Mouse (Mus musculus) embryonic facial prominence, embryonic 14.5 days (tissue): ENCODE data around the gene Cd79a. TPM values are rescaled to one million over a fixed set of nuclear protein-coding genes. Genes with fewer than 3 reads are reported as not detected.

Experiments used
- ATAC-seq: fragments of 200-750 bp; cut with Nextera tagmentation; 2 replicates; pipeline ENCODE4 v1.8.0; 2017; ENCODE audit warnings: low read depth, moderate number of reproducible peaks, moderate TSS enrichment
- DNase-seq: peaks from one replicate; pipeline ENCODE4 v3.0.0-alpha.2; 2015; ENCODE audit warnings: low spot score
- H3K27ac ChIP-seq: fragments of 300-500 bp; sonication (generic); replicated peaks from 2 replicates; pipeline ENCODE4 v1.5.1; 2014; ENCODE audit warnings: low read depth, mild to moderate bottlenecking, low read length, moderate library complexity
- H3K27me3 ChIP-seq: fragments of 300-500 bp; sonication (generic); replicated peaks from 2 replicates; pipeline ENCODE4 v1.6.1; 2014; ENCODE audit warnings: low read length; ENCODE audit not compliant: control insufficient read depth, insufficient read depth
- H3K36me3 ChIP-seq: fragments of 300-500 bp; sonication (generic); 2 replicates; pipeline ENCODE4 v1.6.1; 2014; ENCODE audit warnings: low read length, mixed read lengths; ENCODE audit not compliant: control insufficient read depth, insufficient read depth
- H3K4me1 ChIP-seq: fragments of 300-500 bp; sonication (generic); 2 replicates; pipeline ENCODE4 v1.6.1; 2014; ENCODE audit warnings: antibody characterized with exemption, low read length; ENCODE audit not compliant: control insufficient read depth, insufficient read depth
- H3K4me2 ChIP-seq: fragments of 300-500 bp; sonication (generic); 2 replicates; pipeline ENCODE4 v1.6.1; 2014; ENCODE audit warnings: low read depth, mild to moderate bottlenecking, low read length, moderate library complexity, mixed read lengths
- H3K4me3 ChIP-seq: fragments of 300-500 bp; sonication (generic); 2 replicates; pipeline ENCODE4 v1.5.1; 2014; ENCODE audit warnings: low read depth, mild to moderate bottlenecking, low read length
- H3K9ac ChIP-seq: fragments of 300-500 bp; sonication (generic); 2 replicates; pipeline ENCODE4 v1.6.1; 2014; ENCODE audit warnings: low read depth, mild to moderate bottlenecking, low read length, moderate library complexity, mixed read lengths
- H3K9me3 ChIP-seq: fragments of 300-500 bp; sonication (generic); 2 replicates; pipeline ENCODE4 v1.6.1; 2016; ENCODE audit warnings: low read length; ENCODE audit not compliant: control insufficient read depth
- WGBS: fragments of 180-500 bp; shearing (Covaris S2); extraction: QIAGEN DNeasy Blood & Tissue Kit; methylation state at CpG from one replicate; pipeline ENCODE4 v1.1.7; 2014; 5-methylcytosine and 5-hydroxymethylcytosine counted together
- polyA plus RNA-seq: library from polyadenylated mRNA; unstranded; fragments of >200 nt; fragmentation: Nextera tagmentation; extraction: Ambion mirVana; gene quantifications from 2 replicates; pipeline ENCODE4 v1.2.1, GENCODE M21; 2014

Cd79a gene
- polyA plus RNA-seq, 1 experiment from 2014 or later = 0.35 TPM

GRCm38 (mm10) chr7:24859234-24859633 lies 37.9 kb upstream of the Cd79a start:
- no peak overlapping the region for H3K9ac ChIP-seq
- H3K9me3 ChIP-seq = no peaks in the 10 kb centered on the region
- H3K27ac ChIP-seq = no peak overlapping the region
- DNase-seq = no peak
- H3K4me3 ChIP-seq = no peak overlapping the region
- no peak overlapping the region for H3K4me2 ChIP-seq
- no peak for ATAC-seq
- H3K36me3 ChIP-seq = no peaks in the 10 kb centered on the region
- no peaks in the 10 kb centered on the region for H3K4me1 ChIP-seq
- H3K27me3 ChIP-seq = no peaks in the 10 kb centered on the region
- WGBS = 75% methylated on average over 5 of the region's 5 CpGs

GRCm38 (mm10) chr7:24861913-24862312 lies 35.3 kb upstream of the Cd79a start, which contains the start of gene Gm9844:
TSS of gene Gm9844 (plus strand) at chr7:24862213.
- H3K36me3 ChIP-seq = no peaks in the 10 kb centered on the region
- no peak within 1 kb of the TSS for H3K4me3 ChIP-seq
- no peaks in the 10 kb centered on the region for H3K27me3 ChIP-seq
- no peak within 1 kb of the TSS for H3K9ac ChIP-seq
- no peaks in the 10 kb centered on the region for H3K4me1 ChIP-seq
- no peak for DNase-seq
- 88% methylated on average over 7 of the region's 7 CpGs for WGBS
- no peaks in the 10 kb centered on the region for H3K9me3 ChIP-seq
- no peak within 1 kb of the TSS for H3K27ac ChIP-seq
- H3K4me2 ChIP-seq = no peak within 1 kb of the TSS
- no peak for ATAC-seq

GRCm38 (mm10) chr7:24862853-24863252 lies 34.3 kb upstream of the Cd79a start:
- Histone ChIP-seq H3K4me1 (no peaks in the 10 kb centered on the region), H3K9me3 (no peaks in the 10 kb centered on the region), H3K4me2 (no peak overlapping the region), H3K27me3 (no peaks in the 10 kb centered on the region), H3K9ac (no peak overlapping the region), H3K36me3 (no peaks in the 10 kb centered on the region), H3K27ac (no peak overlapping the region), H3K4me3 (no peak overlapping the region)
- 89% methylated on average over 4 of the region's 4 CpGs for WGBS
- ATAC-seq = no peak
- no peak for DNase-seq

- 28% methylated on average over 6 of the region's 6 CpGs for WGBS
- H3K9ac ChIP-seq = peak overlapping the region; percentile 3; the same call in 1 of the 2 replicates
- no peak for DNase-seq
- ATAC-seq = no peak
- H3K4me3 ChIP-seq = no peak overlapping the region
- no peak overlapping the region for H3K27ac ChIP-seq
- no peaks in the 10 kb centered on the region for H3K9me3 ChIP-seq
- no peaks in the 10 kb centered on the region for H3K36me3 ChIP-seq
- H3K4me2 ChIP-seq = no peak overlapping the region
- H3K4me1 ChIP-seq = no peaks in the 10 kb centered on the region
- H3K27me3 ChIP-seq = no peaks in the 10 kb centered on the region
Measured at GRCm38 (mm10) chr7:24864156-24864555, 33.0 kb upstream of the Cd79a start.

- no peaks in the 10 kb centered on the region for H3K36me3 ChIP-seq
- DNase-seq (no peak), ATAC-seq (no peak)
- no peak overlapping the region for H3K4me2 ChIP-seq
- WGBS = 68% methylated on average over 17 of the region's 17 CpGs
- H3K27ac ChIP-seq = no peak overlapping the region
- H3K9me3 ChIP-seq = 0 out of 2 replicates have a peak, but pooled peaks cover 5% of the 10 kb centered on the region
- H3K4me3 ChIP-seq = no peak overlapping the region
- no peak overlapping the region for H3K9ac ChIP-seq
- no peaks in the 10 kb centered on the region for H3K4me1 ChIP-seq
- H3K27me3 ChIP-seq = peaks cover 4% of the 10 kb centered on the region; the same call in 1 of the 2 replicates
Measured at GRCm38 (mm10) chr7:24869080-24869479, 28.1 kb upstream of the Cd79a start.

- no peaks in the 10 kb centered on the region for H3K4me1 ChIP-seq
- 58% methylated on average over 41 of the region's 41 CpGs for WGBS
- H3K9me3 ChIP-seq = 0 out of 2 replicates have a peak, but pooled peaks cover 5% of the 10 kb centered on the region
- DNase-seq (no peak), ATAC-seq (no peak)
- no peak within 1 kb of the TSS for H3K9ac ChIP-seq
- no peaks in the 10 kb centered on the region for H3K36me3 ChIP-seq
- H3K27me3 ChIP-seq = peaks cover 4% of the 10 kb centered on the region; the same call in 1 of the 2 replicates
- no peak within 1 kb of the TSS for H3K4me3 ChIP-seq
- H3K4me2 ChIP-seq = no peak within 1 kb of the TSS
- no peak within 1 kb of the TSS for H3K27ac ChIP-seq
Measured at GRCm38 (mm10) chr7:24869532-24870165, 27.5 kb upstream of the Cd79a start, which contains the start of the genes Lypd4 and Dmrtc2. TSS of gene Lypd4 (minus strand) at chr7:24869941. TSS of gene Dmrtc2 (plus strand) at chr7:24870057.

DNA sequence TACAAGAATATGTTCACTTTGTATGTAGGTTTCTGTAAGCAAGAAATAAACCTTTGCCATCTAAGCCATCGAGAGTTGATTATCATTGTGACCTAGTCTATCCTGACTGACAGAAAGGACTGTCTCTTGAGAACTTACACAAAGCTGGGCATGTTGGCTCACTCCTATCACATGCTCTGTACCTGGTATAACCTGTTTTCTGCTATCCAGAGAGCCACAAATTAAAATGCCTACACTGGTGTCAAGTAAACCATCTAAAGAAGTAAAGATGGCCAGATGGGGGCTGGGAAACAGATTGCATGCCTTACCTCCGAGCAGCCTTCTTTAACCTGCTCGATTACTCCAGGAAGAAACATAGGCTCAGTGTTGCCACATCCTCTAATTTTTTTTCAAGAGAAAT lies 19.6 kb upstream of the Cd79a start:
- Histone ChIP-seq H3K27me3 (no peaks in the 10 kb centered on the region), H3K27ac (peak overlapping the region; percentile 75; the same call in 1 of the 2 replicates), H3K4me2 (no peak overlapping the region), H3K4me3 (no peak overlapping the region), H3K4me1 (peaks cover 3% of the 10 kb centered on the region; the same call in 1 of the 2 replicates), H3K36me3 (no peaks in the 10 kb centered on the region), H3K9ac (no peak overlapping the region), H3K9me3 (no peaks in the 10 kb centered on the region)
- DNase-seq (peak; percentile 72), ATAC-seq (peak; percentile 72)
- 38% methylated on average over 3 of the region's 3 CpGs for WGBS

DNA sequence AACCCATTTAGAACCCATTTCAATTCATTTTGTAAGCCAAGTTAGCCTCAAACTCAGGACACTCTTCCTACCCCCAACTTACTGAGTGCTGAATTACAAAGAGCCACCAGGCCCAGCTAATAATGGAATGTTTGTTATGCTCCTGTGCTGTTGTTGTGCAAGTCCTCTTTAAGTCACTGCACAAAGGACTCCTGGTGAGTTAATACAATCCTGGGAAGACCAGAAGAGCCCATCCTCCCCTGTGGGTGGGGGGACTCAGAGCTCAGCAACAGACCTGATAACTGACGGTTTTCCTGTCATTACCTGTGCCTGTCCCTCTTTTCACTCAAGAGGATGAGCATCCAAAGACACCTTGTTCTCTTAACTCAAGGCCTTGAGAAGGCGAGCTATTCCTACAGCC lies 17.6 kb upstream of the Cd79a start:
- Histone ChIP-seq H3K27me3 (no peaks in the 10 kb centered on the region), H3K9me3 (no peaks in the 10 kb centered on the region), H3K4me2 (no peak overlapping the region), H3K36me3 (no peaks in the 10 kb centered on the region), H3K4me3 (no peak overlapping the region), H3K4me1 (peaks cover 3% of the 10 kb centered on the region; the same call in 1 of the 2 replicates), H3K27ac (no peak overlapping the region), H3K9ac (no peak overlapping the region)
- DNase-seq = no peak
- WGBS = 38% methylated on average over 2 of the region's 2 CpGs
- ATAC-seq = no peak
